Mouse (Mus musculus): Measurements from ENCODE around the gene Rai14. TPM values are rescaled to one million over a fixed set of nuclear protein-coding genes. Genes with fewer than 3 reads are reported as not detected.

Gene Rai14
- polyA plus RNA-seq, 1 experiment from 2014 or later: 78.9 TPM

DNA sequence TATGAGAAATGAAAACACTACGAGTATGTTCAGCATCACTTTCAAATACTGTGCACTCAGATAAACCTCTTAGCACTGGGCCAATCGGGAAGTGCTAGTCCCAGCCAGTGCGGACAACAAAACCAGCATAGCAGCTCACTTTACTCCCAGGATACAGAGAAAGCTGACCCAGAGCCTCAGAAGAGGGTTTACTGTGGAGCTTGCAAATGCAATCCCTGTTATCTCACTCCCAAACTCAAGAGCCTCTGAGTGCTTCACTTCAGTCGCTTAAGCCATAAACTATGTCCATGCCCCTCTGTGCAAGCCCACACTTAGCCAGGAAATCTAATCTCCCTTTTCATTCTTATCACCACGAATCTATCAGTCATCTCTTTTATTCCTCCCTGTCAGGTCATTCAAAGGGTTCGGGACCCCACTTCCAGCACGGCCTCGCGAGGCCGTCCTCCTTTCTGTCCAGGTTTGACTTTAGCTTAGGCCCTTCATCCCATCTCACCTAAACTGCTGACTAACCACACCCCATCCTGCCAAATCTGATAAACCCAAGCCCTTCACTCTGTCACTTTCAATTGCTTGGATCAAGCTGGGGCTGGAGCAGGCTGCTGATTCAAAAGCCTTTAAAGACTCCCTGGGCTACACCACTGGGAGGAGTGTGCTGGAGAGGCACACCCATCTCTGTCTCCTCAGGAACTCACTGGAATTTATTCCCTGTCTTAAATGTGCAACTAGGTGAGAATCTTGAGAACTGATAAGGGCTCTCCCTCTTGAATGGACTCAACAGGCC, 46.1 kb downstream of the Rai14 start:
- no peak for ATAC-seq (ENCODE audit: insufficient number of reproducible peaks, insufficient read depth, low FRiP score, low TSS enrichment, low read depth)
- H3K36me3 ChIP-seq: peaks cover 11% of the 10 kb centered on the region; the same call in 1 of the 2 replicates
- no peak overlapping the region for H3K4me3 ChIP-seq
- WGBS: 59% methylated on average over 10 of the region's 10 CpGs
- H3K4me2 ChIP-seq: no peak overlapping the region
- no peak overlapping the region for H3K27ac ChIP-seq
- no peaks in the 10 kb centered on the region for H3K27me3 ChIP-seq
- H3K9ac ChIP-seq: no peak overlapping the region
- peaks cover 48% of the 10 kb centered on the region for H3K4me1 ChIP-seq
- H3K9me3 ChIP-seq: no peaks in the 10 kb centered on the region

GRCm38 (mm10) chr15:10665816-10666215, 48.6 kb downstream of the Rai14 start:
- Histone ChIP-seq H3K4me1 (peaks cover 36% of the 10 kb centered on the region), H3K9ac (no peak overlapping the region), H3K4me3 (no peak overlapping the region), H3K9me3 (no peaks in the 10 kb centered on the region), H3K36me3 (peaks cover 4% of the 10 kb centered on the region; the same call in 1 of the 2 replicates), H3K4me2 (no peak overlapping the region), H3K27ac (no peak overlapping the region), H3K27me3 (no peaks in the 10 kb centered on the region)
- no peak for ATAC-seq (ENCODE audit: insufficient number of reproducible peaks, insufficient read depth, low FRiP score, low TSS enrichment, low read depth)
- 78% methylated on average over 8 of the region's 8 CpGs for WGBS

- no peaks in the 10 kb centered on the region for H3K9me3 ChIP-seq
- 81% methylated on average over 5 of the region's 5 CpGs for WGBS
- H3K9ac ChIP-seq: no peak overlapping the region
- H3K36me3 ChIP-seq: peaks cover 8% of the 10 kb centered on the region; the same call in 1 of the 2 replicates
- H3K4me3 ChIP-seq: no peak overlapping the region
- no peak for ATAC-seq (ENCODE audit: insufficient number of reproducible peaks, insufficient read depth, low FRiP score, low TSS enrichment, low read depth)
- H3K4me2 ChIP-seq: no peak overlapping the region
- H3K4me1 ChIP-seq: peaks cover 34% of the 10 kb centered on the region
- no peaks in the 10 kb centered on the region for H3K27me3 ChIP-seq
- no peak overlapping the region for H3K27ac ChIP-seq
Observed at GRCm38 (mm10) chr15:10664529-10664898, 49.9 kb downstream of the Rai14 start.

DNA sequence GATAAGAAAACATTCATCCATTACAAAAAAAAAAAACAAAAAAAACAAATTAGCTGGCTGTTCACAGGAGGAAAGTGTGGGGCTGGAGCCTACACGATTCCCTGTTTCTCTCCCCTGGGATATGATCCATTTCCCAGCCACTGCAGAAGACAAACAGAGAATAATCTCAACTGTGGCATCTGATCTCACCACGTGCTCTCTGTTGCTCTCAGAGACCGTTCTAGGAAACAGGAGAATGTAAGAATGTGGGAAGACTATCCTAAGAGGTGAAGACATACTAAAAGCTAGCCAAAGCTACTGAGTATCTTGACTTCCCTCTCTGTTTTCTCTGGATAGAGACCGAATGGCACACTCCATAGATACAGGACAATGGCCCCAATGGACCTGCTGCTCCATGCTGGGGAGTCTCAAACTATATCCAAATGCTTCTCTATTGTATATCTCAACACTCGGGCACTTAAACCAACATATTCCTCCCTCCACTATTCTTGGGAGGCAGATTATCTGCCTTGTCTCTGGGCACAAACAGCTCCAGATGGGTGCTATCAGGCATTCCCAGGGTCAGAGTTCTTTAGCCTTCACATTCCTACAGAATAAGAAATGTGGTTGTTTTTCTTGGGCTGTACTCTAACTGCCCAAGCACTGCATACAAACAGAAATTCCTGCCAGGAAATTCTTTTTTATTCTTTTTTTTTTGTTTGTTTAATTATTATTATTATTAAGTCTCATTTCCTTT, 50.5 kb downstream of the Rai14 start:
- Histone ChIP-seq H3K36me3 (peaks cover 8% of the 10 kb centered on the region; the same call in 1 of the 2 replicates), H3K4me2 (no peak overlapping the region), H3K9me3 (no peaks in the 10 kb centered on the region), H3K27me3 (no peaks in the 10 kb centered on the region), H3K9ac (no peak overlapping the region), H3K4me1 (peaks cover 31% of the 10 kb centered on the region), H3K4me3 (no peak overlapping the region), H3K27ac (no peak overlapping the region)
- ATAC-seq (ENCODE audit: insufficient number of reproducible peaks, insufficient read depth, low FRiP score, low TSS enrichment, low read depth): no peak
- 55% methylated on average over 5 of the region's 5 CpGs for WGBS

DNA sequence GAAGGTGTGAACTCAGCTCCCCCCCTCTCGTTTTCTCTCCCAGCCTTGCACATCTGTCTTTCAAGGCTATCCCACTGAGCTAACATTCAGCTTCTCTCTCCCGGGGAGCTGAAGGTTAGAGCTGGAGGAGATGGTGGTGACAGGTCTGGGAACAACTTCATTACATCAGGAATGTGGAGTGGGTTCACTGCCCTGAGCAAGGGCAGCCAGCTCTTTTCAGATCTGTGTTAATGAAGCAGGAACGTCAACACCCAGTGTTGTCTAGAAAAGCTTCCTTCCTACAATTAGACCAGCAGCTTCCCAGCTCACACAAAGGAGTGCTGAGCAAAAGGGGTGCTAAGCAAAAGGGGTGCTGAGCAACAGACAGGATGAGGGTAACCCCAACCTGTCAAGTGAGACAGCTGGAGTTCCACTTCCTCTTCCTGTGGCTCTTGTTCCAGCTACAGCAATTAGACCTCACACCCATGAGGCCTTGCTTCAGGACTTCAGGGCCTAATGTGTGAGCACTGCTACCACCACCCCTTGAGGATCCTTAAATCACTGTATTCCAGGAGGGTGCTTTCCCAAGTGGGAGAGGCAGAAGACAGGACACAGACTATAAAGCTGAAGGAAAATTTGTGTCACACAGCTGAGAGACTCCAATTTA, 52.3 kb downstream of the Rai14 start:
- 58% methylated on average over 3 of the region's 3 CpGs for WGBS
- no peak for ATAC-seq (ENCODE audit: insufficient number of reproducible peaks, insufficient read depth, low FRiP score, low TSS enrichment, low read depth)
- no peak overlapping the region for H3K27ac ChIP-seq
- no peak overlapping the region for H3K4me3 ChIP-seq
- no peak overlapping the region for H3K9ac ChIP-seq
- no peak overlapping the region for H3K4me2 ChIP-seq
- H3K36me3 ChIP-seq: peaks cover 8% of the 10 kb centered on the region; the same call in 1 of the 2 replicates
- peaks cover 17% of the 10 kb centered on the region for H3K4me1 ChIP-seq
- no peaks in the 10 kb centered on the region for H3K27me3 ChIP-seq
- no peaks in the 10 kb centered on the region for H3K9me3 ChIP-seq

DNA sequence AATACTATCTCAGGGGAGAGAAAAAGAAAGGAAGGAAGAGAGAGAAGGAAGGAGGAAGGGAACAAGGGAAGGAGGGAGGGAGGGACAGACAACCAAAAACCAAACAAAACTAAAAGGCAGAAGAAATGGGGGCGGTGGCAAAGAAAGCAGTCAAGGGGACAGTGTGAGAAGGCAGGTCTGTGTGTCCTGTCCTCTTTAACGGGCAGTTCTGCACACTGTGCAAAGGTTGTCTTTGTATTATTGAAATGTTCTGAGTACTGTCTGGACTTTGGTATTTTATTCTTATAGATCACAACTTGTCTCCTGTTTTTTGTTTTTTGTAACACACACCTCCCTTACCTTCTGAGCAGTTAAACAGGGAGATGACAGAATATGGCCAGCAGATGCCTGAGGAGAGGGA, 55.6 kb downstream of the Rai14 start:
- 94% methylated on average over 2 of the region's 2 CpGs for WGBS
- Histone ChIP-seq H3K4me2 (no peak overlapping the region), H3K27ac (no peak overlapping the region), H3K4me3 (no peak overlapping the region), H3K36me3 (peaks cover 11% of the 10 kb centered on the region; the same call in 1 of the 2 replicates), H3K27me3 (no peaks in the 10 kb centered on the region), H3K9me3 (no peaks in the 10 kb centered on the region), H3K4me1 (peaks cover 27% of the 10 kb centered on the region), H3K9ac (no peak overlapping the region)
- ATAC-seq (ENCODE audit: insufficient number of reproducible peaks, insufficient read depth, low FRiP score, low TSS enrichment, low read depth): no peak

DNA sequence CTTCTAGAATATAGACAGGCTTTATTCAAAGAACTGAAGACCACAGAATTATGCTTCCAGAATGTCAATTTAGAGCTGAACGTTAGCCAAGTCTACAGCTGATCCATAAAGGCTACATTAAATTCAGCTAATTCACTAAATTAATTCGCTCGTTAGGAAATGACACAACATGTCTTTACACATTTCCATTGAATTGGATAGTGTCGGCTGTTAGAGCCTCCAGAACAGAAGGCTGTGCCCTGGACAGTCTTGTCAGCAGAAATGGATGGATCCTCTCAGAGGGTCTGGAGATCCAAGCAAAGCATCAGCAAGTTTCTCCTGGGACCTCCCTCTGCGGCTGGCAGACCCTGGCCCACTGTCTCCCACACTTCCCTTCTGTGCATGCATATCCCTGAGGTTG, 58.3 kb downstream of the Rai14 start:
- WGBS: 69% methylated on average over 5 of the region's 5 CpGs
- H3K27ac ChIP-seq: no peak overlapping the region

DNA sequence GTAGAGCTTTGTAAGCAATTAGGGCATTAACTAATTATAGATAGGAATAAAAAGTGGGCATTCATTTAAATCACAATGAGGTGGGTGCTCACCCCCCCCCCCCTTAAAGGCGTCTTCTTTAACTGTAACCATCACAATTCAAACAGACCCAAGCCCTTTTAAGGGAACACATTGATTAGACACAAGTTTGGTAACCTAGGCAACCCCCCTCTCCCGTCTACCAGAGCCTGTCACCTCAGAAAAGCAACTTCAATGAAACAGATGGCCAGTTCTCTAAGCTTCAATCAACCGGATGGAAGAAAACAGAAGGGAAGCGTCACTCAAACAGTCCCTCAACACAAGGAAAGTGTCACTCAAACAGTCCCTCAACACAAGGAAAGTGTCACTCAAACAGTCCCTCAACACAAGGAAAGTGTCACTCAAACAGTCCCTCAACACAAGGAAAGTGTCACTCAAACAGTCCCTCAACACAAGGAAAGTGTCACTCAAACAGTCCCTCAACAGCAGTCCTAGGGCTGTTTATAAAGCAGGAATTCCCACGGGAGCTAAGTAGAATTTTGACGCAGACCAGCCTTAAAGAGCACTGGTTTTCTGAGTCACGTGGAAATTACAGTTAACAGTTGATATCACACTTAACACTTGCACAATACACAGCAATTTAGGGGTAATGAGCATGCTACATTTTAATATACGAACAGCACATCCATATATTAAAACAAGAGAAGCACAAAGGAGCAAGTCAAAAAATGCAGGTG, 59.1 kb downstream of the Rai14 start:
- no peak overlapping the region for H3K4me2 ChIP-seq
- no peak overlapping the region for H3K9ac ChIP-seq
- H3K4me3 ChIP-seq: no peak overlapping the region
- 49% methylated on average over 8 of the region's 8 CpGs for WGBS
- H3K4me1 ChIP-seq: peaks cover 14% of the 10 kb centered on the region
- H3K36me3 ChIP-seq: 0 out of 2 replicates have a peak, but pooled peaks cover 3% of the 10 kb centered on the region
- no peaks in the 10 kb centered on the region for H3K27me3 ChIP-seq
- no peak for ATAC-seq (ENCODE audit: insufficient number of reproducible peaks, insufficient read depth, low FRiP score, low TSS enrichment, low read depth)
- no peaks in the 10 kb centered on the region for H3K9me3 ChIP-seq
- H3K27ac ChIP-seq: no peak overlapping the region

More for the DNA sequence above, 58.3 kb downstream of the Rai14 start:
- H3K4me2 ChIP-seq: no peak overlapping the region
- no peaks in the 10 kb centered on the region for H3K27me3 ChIP-seq
- ATAC-seq (ENCODE audit: insufficient number of reproducible peaks, insufficient read depth, low FRiP score, low TSS enrichment, low read depth): no peak
- H3K9me3 ChIP-seq: no peaks in the 10 kb centered on the region
- no peak overlapping the region for H3K4me3 ChIP-seq
- H3K36me3 ChIP-seq: peaks cover 11% of the 10 kb centered on the region; the same call in 1 of the 2 replicates
- no peak overlapping the region for H3K9ac ChIP-seq
- H3K4me1 ChIP-seq: peaks cover 14% of the 10 kb centered on the region

DNA sequence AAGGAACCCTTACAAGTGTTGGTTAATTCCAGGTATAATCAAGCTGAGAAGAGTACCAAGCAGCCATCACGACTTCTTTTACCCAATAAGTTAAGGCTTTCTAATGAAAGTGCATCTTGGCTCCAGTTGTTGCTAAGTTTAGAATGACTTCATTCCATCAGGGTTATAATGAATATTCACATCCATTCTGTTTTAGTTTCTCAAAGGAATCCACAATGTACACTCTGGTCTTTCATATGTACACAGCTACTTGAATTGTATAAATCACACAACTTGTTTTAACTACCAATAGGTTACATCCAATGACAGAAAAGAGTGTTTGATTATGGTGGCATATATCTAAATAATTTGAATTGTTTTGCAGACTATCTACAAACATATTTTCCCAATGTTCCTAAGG, 59.7 kb downstream of the Rai14 start:
- H3K36me3 ChIP-seq: 0 out of 2 replicates have a peak, but pooled peaks cover 3% of the 10 kb centered on the region
- no peak overlapping the region for H3K27ac ChIP-seq
- H3K4me1 ChIP-seq: peaks cover 18% of the 10 kb centered on the region
- no peak overlapping the region for H3K4me3 ChIP-seq
- H3K9me3 ChIP-seq: no peaks in the 10 kb centered on the region
- WGBS: 79% methylated on average over 1 of the region's 1 CpGs
- H3K4me2 ChIP-seq: no peak overlapping the region
- H3K9ac ChIP-seq: no peak overlapping the region
- ATAC-seq (ENCODE audit: insufficient number of reproducible peaks, insufficient read depth, low FRiP score, low TSS enrichment, low read depth): no peak
- no peaks in the 10 kb centered on the region for H3K27me3 ChIP-seq

- 0 out of 2 replicates have a peak, but pooled peaks cover 3% of the 10 kb centered on the region for H3K36me3 ChIP-seq
- 79% methylated on average over 2 of the region's 2 CpGs for WGBS
- ATAC-seq (ENCODE audit: insufficient number of reproducible peaks, insufficient read depth, low FRiP score, low TSS enrichment, low read depth): no peak
- no peak overlapping the region for H3K4me2 ChIP-seq
- no peak overlapping the region for H3K9ac ChIP-seq
- no peak overlapping the region for H3K27ac ChIP-seq
- no peaks in the 10 kb centered on the region for H3K27me3 ChIP-seq
- no peaks in the 10 kb centered on the region for H3K9me3 ChIP-seq
- no peak overlapping the region for H3K4me3 ChIP-seq
- H3K4me1 ChIP-seq: peaks cover 35% of the 10 kb centered on the region
Observed at GRCm38 (mm10) chr15:10652931-10653475, 61.4 kb downstream of the Rai14 start.

All from embryonic facial prominence, embryonic 13.5 days (tissue).